Mouse (Mus musculus): ENCODE measurements at regions not wholly inside any gene's neighbourhood (a gene's known extent, or its start where the extent isn't known, plus 50 kb on each side); places are given as distances from the start of the nearest gene placed in this dataset.

GRCm38 (mm10) chr10:96374293-96375069, 238.1 kb downstream of the Gm5426 start:
- ATAC-seq (ENCODE audit: insufficient number of reproducible peaks, low FRiP score, low TSS enrichment, low read depth) = no peak
- H3K27me3 ChIP-seq = no peaks in the 10 kb centered on the region
- no peaks in the 10 kb centered on the region for H3K36me3 ChIP-seq
- H3K4me3 ChIP-seq (replicated peaks) = no peak overlapping the region
- H3K4me1 ChIP-seq = peaks cover 9% of the 10 kb centered on the region
- H3K9ac ChIP-seq = no peak overlapping the region
- no peak overlapping the region for H3K27ac ChIP-seq (replicated peaks)
- 87% methylated on average over 12 of the region's 12 CpGs for WGBS
- H3K9me3 ChIP-seq (replicated peaks) = no peaks in the 10 kb centered on the region
- H3K4me2 ChIP-seq (replicated peaks) = no peak overlapping the region

GRCm38 (mm10) chr10:96375070-96375447, 238.7 kb downstream of the Gm5426 start:
- Histone ChIP-seq H3K4me3 (replicated peaks) (no peak overlapping the region), H3K9me3 (replicated peaks) (no peaks in the 10 kb centered on the region), H3K4me2 (replicated peaks) (no peak overlapping the region), H3K9ac (no peak overlapping the region), H3K4me1 (peaks cover 9% of the 10 kb centered on the region), H3K27me3 (no peaks in the 10 kb centered on the region), H3K36me3 (no peaks in the 10 kb centered on the region), H3K27ac (replicated peaks) (no peak overlapping the region)
- ATAC-seq (ENCODE audit: insufficient number of reproducible peaks, low FRiP score, low TSS enrichment, low read depth) = no peak
- 83% methylated on average over 3 of the region's 3 CpGs for WGBS

GRCm38 (mm10) chr10:96377549-96377948, 239.3 kb upstream of the Btg1 start:
- 75% methylated on average over 4 of the region's 4 CpGs for WGBS
- H3K9me3 ChIP-seq (replicated peaks) = no peaks in the 10 kb centered on the region
- no peak overlapping the region for H3K27ac ChIP-seq (replicated peaks)
- no peaks in the 10 kb centered on the region for H3K27me3 ChIP-seq
- no peak for ATAC-seq (ENCODE audit: insufficient number of reproducible peaks, low FRiP score, low TSS enrichment, low read depth)
- H3K4me3 ChIP-seq (replicated peaks) = no peak overlapping the region
- H3K4me1 ChIP-seq = no peaks in the 10 kb centered on the region; the same call in 1 of the 2 replicates
- H3K36me3 ChIP-seq = no peaks in the 10 kb centered on the region
- no peak overlapping the region for H3K9ac ChIP-seq
- H3K4me2 ChIP-seq (replicated peaks) = no peak overlapping the region

GRCm38 (mm10) chr10:96379016-96379771, 237.6 kb upstream of the Btg1 start:
- Histone ChIP-seq H3K4me3 (replicated peaks) (no peak overlapping the region), H3K4me1 (no peaks in the 10 kb centered on the region), H3K9me3 (replicated peaks) (no peaks in the 10 kb centered on the region), H3K27me3 (no peaks in the 10 kb centered on the region), H3K4me2 (replicated peaks) (no peak overlapping the region), H3K27ac (replicated peaks) (no peak overlapping the region), H3K9ac (no peak overlapping the region), H3K36me3 (no peaks in the 10 kb centered on the region)
- WGBS = 70% methylated on average over 9 of the region's 9 CpGs
- ATAC-seq (ENCODE audit: insufficient number of reproducible peaks, low FRiP score, low TSS enrichment, low read depth) = no peak

- ATAC-seq (ENCODE audit: insufficient number of reproducible peaks, low FRiP score, low TSS enrichment, low read depth) = no peak
- H3K27ac ChIP-seq (replicated peaks) = no peak overlapping the region
- H3K36me3 ChIP-seq = no peaks in the 10 kb centered on the region
- H3K27me3 ChIP-seq = no peaks in the 10 kb centered on the region
- H3K9me3 ChIP-seq (replicated peaks) = no peaks in the 10 kb centered on the region
- WGBS = 89% methylated on average over 6 of the region's 6 CpGs
- H3K4me3 ChIP-seq (replicated peaks) = no peak overlapping the region
- H3K9ac ChIP-seq = no peak overlapping the region
- H3K4me2 ChIP-seq (replicated peaks) = no peak overlapping the region
- no peaks in the 10 kb centered on the region for H3K4me1 ChIP-seq
Observed at GRCm38 (mm10) chr10:96381664-96382063, 235.1 kb upstream of the Btg1 start.

- Histone ChIP-seq H3K27ac (replicated peaks) (no peak overlapping the region), H3K4me2 (replicated peaks) (no peak overlapping the region), H3K36me3 (no peaks in the 10 kb centered on the region), H3K27me3 (no peaks in the 10 kb centered on the region), H3K4me3 (replicated peaks) (no peak overlapping the region), H3K9ac (no peak overlapping the region), H3K4me1 (no peaks in the 10 kb centered on the region), H3K9me3 (replicated peaks) (no peaks in the 10 kb centered on the region)
- no peak for ATAC-seq (ENCODE audit: insufficient number of reproducible peaks, low FRiP score, low TSS enrichment, low read depth)
- 52% methylated on average over 3 of the region's 3 CpGs for WGBS
Observed at GRCm38 (mm10) chr10:96391748-96392147, 225.1 kb upstream of the Btg1 start.

- Histone ChIP-seq H3K27ac (replicated peaks) (no peak overlapping the region), H3K4me1 (no peaks in the 10 kb centered on the region), H3K27me3 (no peaks in the 10 kb centered on the region), H3K4me3 (replicated peaks) (no peak overlapping the region), H3K4me2 (replicated peaks) (no peak overlapping the region), H3K36me3 (no peaks in the 10 kb centered on the region), H3K9me3 (replicated peaks) (no peaks in the 10 kb centered on the region), H3K9ac (no peak overlapping the region)
- no peak for ATAC-seq (ENCODE audit: insufficient number of reproducible peaks, low FRiP score, low TSS enrichment, low read depth)
- WGBS = 81% methylated on average over 1 of the region's 1 CpGs
Observed at GRCm38 (mm10) chr10:96392836-96393235, 224.0 kb upstream of the Btg1 start.

- H3K4me1 ChIP-seq = 0 out of 2 replicates have a peak, but pooled peaks cover 10% of the 10 kb centered on the region
- no peak overlapping the region for H3K4me2 ChIP-seq (replicated peaks)
- H3K4me3 ChIP-seq (replicated peaks) = no peak overlapping the region
- H3K36me3 ChIP-seq = no peaks in the 10 kb centered on the region
- no peak for ATAC-seq (ENCODE audit: insufficient number of reproducible peaks, low FRiP score, low TSS enrichment, low read depth)
- H3K27ac ChIP-seq (replicated peaks) = no peak overlapping the region
- no peaks in the 10 kb centered on the region for H3K27me3 ChIP-seq
- no peaks in the 10 kb centered on the region for H3K9me3 ChIP-seq (replicated peaks)
- no peak overlapping the region for H3K9ac ChIP-seq
- 77% methylated on average over 3 of the region's 3 CpGs for WGBS
Observed at GRCm38 (mm10) chr10:96394210-96394609, 222.6 kb upstream of the Btg1 start.

- no peak overlapping the region; the same call in 1 of the 2 replicates for H3K27ac ChIP-seq (replicated peaks)
- H3K27me3 ChIP-seq = no peaks in the 10 kb centered on the region
- H3K4me1 ChIP-seq = 0 out of 2 replicates have a peak, but pooled peaks cover 16% of the 10 kb centered on the region
- H3K36me3 ChIP-seq = no peaks in the 10 kb centered on the region
- H3K4me3 ChIP-seq (replicated peaks) = no peak overlapping the region
- no peak overlapping the region for H3K4me2 ChIP-seq (replicated peaks)
- WGBS = 49% methylated on average over 3 of the region's 3 CpGs
- H3K9me3 ChIP-seq (replicated peaks) = no peaks in the 10 kb centered on the region
- ATAC-seq (ENCODE audit: insufficient number of reproducible peaks, low FRiP score, low TSS enrichment, low read depth) = no peak
- no peak overlapping the region for H3K9ac ChIP-seq
Observed at GRCm38 (mm10) chr10:96395017-96395416, 221.8 kb upstream of the Btg1 start.

- H3K4me2 ChIP-seq (replicated peaks) = no peak overlapping the region
- 38% methylated on average over 13 of the region's 13 CpGs for WGBS
- 0 out of 2 replicates have a peak, but pooled peaks cover 16% of the 10 kb centered on the region for H3K4me1 ChIP-seq
- H3K9ac ChIP-seq = no peak overlapping the region
- no peak overlapping the region for H3K4me3 ChIP-seq (replicated peaks)
- H3K27me3 ChIP-seq = no peaks in the 10 kb centered on the region
- H3K9me3 ChIP-seq (replicated peaks) = no peaks in the 10 kb centered on the region
- 0 out of 2 replicates have a peak overlapping the region, but pooled peaks have one; percentile 49 for H3K27ac ChIP-seq (replicated peaks)
- ATAC-seq (ENCODE audit: insufficient number of reproducible peaks, low FRiP score, low TSS enrichment, low read depth) = peak; percentile 36; the same call in 1 of the 2 replicates
- no peaks in the 10 kb centered on the region for H3K36me3 ChIP-seq
Observed at GRCm38 (mm10) chr10:96397931-96398561, 218.8 kb upstream of the Btg1 start.

All from embryonic facial prominence, embryonic 15.5 days (tissue).